Mouse (Mus musculus): ENCODE measurements around the gene Lrch1. TPM values are rescaled to one million over a fixed set of nuclear protein-coding genes. Genes with fewer than 3 reads are reported as not detected.

Gene Lrch1
- polyA plus RNA-seq, 1 experiment from 2014 or later = 12.6 TPM

DNA sequence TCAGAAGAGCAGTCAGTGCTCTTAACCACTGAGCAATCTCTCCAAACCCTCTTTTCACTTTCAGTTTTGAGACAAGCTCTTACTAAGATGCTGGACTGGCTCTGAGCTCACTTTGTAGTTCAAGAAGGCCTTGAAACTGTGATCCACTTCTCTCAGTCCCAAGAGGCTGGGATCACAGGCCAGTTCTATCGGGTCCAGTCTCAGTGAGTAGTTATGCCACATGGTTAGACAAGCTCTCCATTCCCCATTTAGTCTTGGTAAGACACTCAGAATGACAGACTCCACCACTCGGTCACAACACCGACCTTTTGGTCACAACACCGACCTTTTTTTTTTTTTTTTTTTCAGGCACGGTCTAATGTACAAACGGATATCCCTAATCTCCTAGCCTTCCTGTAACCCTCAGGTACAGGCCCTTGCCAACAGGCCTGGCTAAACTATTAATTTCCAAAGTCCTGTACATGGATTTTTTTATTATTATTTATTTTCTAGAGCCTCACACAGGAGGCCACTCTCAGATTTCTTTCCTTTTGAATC, 4.0 kb downstream of the Lrch1 start:
- Histone ChIP-seq H3K9ac (ENCODE audit: low read depth, low read length) (no peak overlapping the region), H3K4me3 (ENCODE audit: low read depth, low read length) (no peak overlapping the region), H3K27me3 (ENCODE audit: control insufficient read depth, insufficient read depth, low read length) (no peaks in the 10 kb centered on the region), H3K9me3 (ENCODE audit: control insufficient read depth, low read length) (no peaks in the 10 kb centered on the region), H3K4me1 (replicated peaks; ENCODE audit: control insufficient read depth, insufficient read depth, low read length) (peaks cover 3% of the 10 kb centered on the region; the same call in 1 of the 2 replicates), H3K27ac (ENCODE audit: low read depth, low read length) (no peak overlapping the region), H3K36me3 (ENCODE audit: control insufficient read depth, insufficient read depth, low read length) (no peaks in the 10 kb centered on the region), H3K4me2 (replicated peaks; ENCODE audit: low read depth, low read length) (no peak overlapping the region)
- DNase-seq (ENCODE audit: low spot score) = no peak
- 91% methylated on average over 6 of the region's 6 CpGs for WGBS
- ATAC-seq (ENCODE audit: low FRiP score) = no peak

GRCm38 (mm10) chr14:74943024-74943423, 4.7 kb downstream of the Lrch1 start:
- Histone ChIP-seq H3K4me2 (replicated peaks; ENCODE audit: low read depth, low read length) (no peak overlapping the region), H3K27ac (ENCODE audit: low read depth, low read length) (no peak overlapping the region), H3K4me1 (replicated peaks; ENCODE audit: control insufficient read depth, insufficient read depth, low read length) (peaks cover 3% of the 10 kb centered on the region; the same call in 1 of the 2 replicates), H3K36me3 (ENCODE audit: control insufficient read depth, insufficient read depth, low read length) (no peaks in the 10 kb centered on the region), H3K9me3 (ENCODE audit: control insufficient read depth, low read length) (no peaks in the 10 kb centered on the region), H3K4me3 (ENCODE audit: low read depth, low read length) (no peak overlapping the region), H3K27me3 (ENCODE audit: control insufficient read depth, insufficient read depth, low read length) (no peaks in the 10 kb centered on the region), H3K9ac (ENCODE audit: low read depth, low read length) (no peak overlapping the region)
- DNase-seq (ENCODE audit: low spot score) (no peak), ATAC-seq (ENCODE audit: low FRiP score) (no peak)
- 86% methylated on average over 8 of the region's 8 CpGs for WGBS

DNA sequence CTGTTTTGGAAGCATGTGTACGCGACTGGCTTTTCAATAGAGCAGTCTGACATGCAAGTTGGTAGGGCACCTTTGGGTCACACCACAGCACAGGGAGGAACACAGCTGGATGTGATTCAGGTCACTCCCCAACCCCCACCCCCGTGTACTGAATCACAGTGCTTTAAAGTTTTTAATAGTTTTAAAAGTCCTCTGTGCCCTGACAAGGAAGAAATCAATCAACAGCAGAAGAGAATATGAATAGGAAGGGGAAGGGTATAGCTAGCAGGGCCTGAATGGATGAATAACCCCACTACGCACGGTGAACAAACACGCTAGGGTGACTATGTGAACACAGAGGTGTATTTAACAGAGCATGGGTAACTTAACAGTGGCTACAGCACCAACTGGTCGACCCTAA, 6.1 kb downstream of the Lrch1 start:
- H3K4me3 ChIP-seq (ENCODE audit: low read depth, low read length) = no peak overlapping the region
- no peak overlapping the region for H3K9ac ChIP-seq (ENCODE audit: low read depth, low read length)
- H3K27me3 ChIP-seq (ENCODE audit: control insufficient read depth, insufficient read depth, low read length) = no peaks in the 10 kb centered on the region
- no peak overlapping the region for H3K4me2 ChIP-seq (replicated peaks; ENCODE audit: low read depth, low read length)
- no peaks in the 10 kb centered on the region for H3K36me3 ChIP-seq (ENCODE audit: control insufficient read depth, insufficient read depth, low read length)
- no peaks in the 10 kb centered on the region for H3K9me3 ChIP-seq (ENCODE audit: control insufficient read depth, low read length)
- peaks cover 3% of the 10 kb centered on the region; the same call in 1 of the 2 replicates for H3K4me1 ChIP-seq (replicated peaks; ENCODE audit: control insufficient read depth, insufficient read depth, low read length)
- ATAC-seq (ENCODE audit: low FRiP score) = no peak
- 76% methylated on average over 7 of the region's 7 CpGs for WGBS
- no peak overlapping the region for H3K27ac ChIP-seq (ENCODE audit: low read depth, low read length)
- no peak for DNase-seq (ENCODE audit: low spot score)

DNA sequence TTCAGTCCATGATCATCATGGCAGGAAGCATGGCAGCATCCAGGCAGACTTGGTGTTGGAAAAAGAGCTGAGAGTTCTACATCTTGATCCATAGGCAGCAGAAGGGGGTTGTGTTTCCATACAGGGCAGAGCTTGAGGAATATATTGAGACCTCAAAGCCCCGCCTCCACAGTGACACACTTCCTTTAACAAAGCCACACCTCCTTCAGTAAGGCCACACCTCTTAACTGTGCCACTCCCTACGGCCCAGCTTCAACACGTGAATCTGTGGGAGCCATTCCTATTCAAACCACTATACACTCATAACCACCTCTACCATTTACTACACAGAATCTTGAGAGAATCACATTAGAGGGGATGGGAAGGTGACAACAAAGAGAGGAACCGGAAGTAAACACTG, 6.9 kb downstream of the Lrch1 start:
- Histone ChIP-seq H3K4me2 (replicated peaks; ENCODE audit: low read depth, low read length) (no peak overlapping the region), H3K4me1 (replicated peaks; ENCODE audit: control insufficient read depth, insufficient read depth, low read length) (no peaks in the 10 kb centered on the region), H3K4me3 (ENCODE audit: low read depth, low read length) (no peak overlapping the region), H3K9ac (ENCODE audit: low read depth, low read length) (no peak overlapping the region), H3K9me3 (ENCODE audit: control insufficient read depth, low read length) (no peaks in the 10 kb centered on the region), H3K27ac (ENCODE audit: low read depth, low read length) (no peak overlapping the region), H3K27me3 (ENCODE audit: control insufficient read depth, insufficient read depth, low read length) (no peaks in the 10 kb centered on the region), H3K36me3 (ENCODE audit: control insufficient read depth, insufficient read depth, low read length) (no peaks in the 10 kb centered on the region)
- 91% methylated on average over 4 of the region's 4 CpGs for WGBS
- DNase-seq (ENCODE audit: low spot score) (no peak), ATAC-seq (ENCODE audit: low FRiP score) (no peak)

GRCm38 (mm10) chr14:74939355-74939754, 8.3 kb downstream of the Lrch1 start:
- no peak for DNase-seq (ENCODE audit: low spot score)
- Histone ChIP-seq H3K36me3 (ENCODE audit: control insufficient read depth, insufficient read depth, low read length) (no peaks in the 10 kb centered on the region), H3K27ac (ENCODE audit: low read depth, low read length) (no peak overlapping the region), H3K4me2 (replicated peaks; ENCODE audit: low read depth, low read length) (no peak overlapping the region), H3K9me3 (ENCODE audit: control insufficient read depth, low read length) (no peaks in the 10 kb centered on the region), H3K9ac (ENCODE audit: low read depth, low read length) (no peak overlapping the region), H3K4me3 (ENCODE audit: low read depth, low read length) (no peak overlapping the region), H3K27me3 (ENCODE audit: control insufficient read depth, insufficient read depth, low read length) (no peaks in the 10 kb centered on the region), H3K4me1 (replicated peaks; ENCODE audit: control insufficient read depth, insufficient read depth, low read length) (no peaks in the 10 kb centered on the region)
- 81% methylated on average over 9 of the region's 9 CpGs for WGBS
- no peak for ATAC-seq (ENCODE audit: low FRiP score)

GRCm38 (mm10) chr14:74938896-74939295, 8.8 kb downstream of the Lrch1 start:
- H3K36me3 ChIP-seq (ENCODE audit: control insufficient read depth, insufficient read depth, low read length) = no peaks in the 10 kb centered on the region
- H3K9me3 ChIP-seq (ENCODE audit: control insufficient read depth, low read length) = no peaks in the 10 kb centered on the region
- H3K27me3 ChIP-seq (ENCODE audit: control insufficient read depth, insufficient read depth, low read length) = no peaks in the 10 kb centered on the region
- WGBS = 84% methylated on average over 3 of the region's 3 CpGs
- no peaks in the 10 kb centered on the region for H3K4me1 ChIP-seq (replicated peaks; ENCODE audit: control insufficient read depth, insufficient read depth, low read length)
- DNase-seq (ENCODE audit: low spot score) (no peak), ATAC-seq (ENCODE audit: low FRiP score) (no peak)
- H3K4me2 ChIP-seq (replicated peaks; ENCODE audit: low read depth, low read length) = no peak overlapping the region
- no peak overlapping the region for H3K4me3 ChIP-seq (ENCODE audit: low read depth, low read length)
- no peak overlapping the region for H3K27ac ChIP-seq (ENCODE audit: low read depth, low read length)
- no peak overlapping the region for H3K9ac ChIP-seq (ENCODE audit: low read depth, low read length)

- Histone ChIP-seq H3K4me3 (ENCODE audit: low read depth, low read length) (no peak overlapping the region), H3K9ac (ENCODE audit: low read depth, low read length) (no peak overlapping the region), H3K9me3 (ENCODE audit: control insufficient read depth, low read length) (no peaks in the 10 kb centered on the region), H3K36me3 (ENCODE audit: control insufficient read depth, insufficient read depth, low read length) (no peaks in the 10 kb centered on the region), H3K27ac (ENCODE audit: low read depth, low read length) (no peak overlapping the region), H3K4me2 (replicated peaks; ENCODE audit: low read depth, low read length) (no peak overlapping the region), H3K27me3 (ENCODE audit: control insufficient read depth, insufficient read depth, low read length) (no peaks in the 10 kb centered on the region), H3K4me1 (replicated peaks; ENCODE audit: control insufficient read depth, insufficient read depth, low read length) (no peaks in the 10 kb centered on the region)
- WGBS = 98% methylated on average over 2 of the region's 2 CpGs
- no peak for DNase-seq (ENCODE audit: low spot score)
- no peak for ATAC-seq (ENCODE audit: low FRiP score)
Measured at GRCm38 (mm10) chr14:74936557-74937261, 11.0 kb downstream of the Lrch1 start.

DNA sequence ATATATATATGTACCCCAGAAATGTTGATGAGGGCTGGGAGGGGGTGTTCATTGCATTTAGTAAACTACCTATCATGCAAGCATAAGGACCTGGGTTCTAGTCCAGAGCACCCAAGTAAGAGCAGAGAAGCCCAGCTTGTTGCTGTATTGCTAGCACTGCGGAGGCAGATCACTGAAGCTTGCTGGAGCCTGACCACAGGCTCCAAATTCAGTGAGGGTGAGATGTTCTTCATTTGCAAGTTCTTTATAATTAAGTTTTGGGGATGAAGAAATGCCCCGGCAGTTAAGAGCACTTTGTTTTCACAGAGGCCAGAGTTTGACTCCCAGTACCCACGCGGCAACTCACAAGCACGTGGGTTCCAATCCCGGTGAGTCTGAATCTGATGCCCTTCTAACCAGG, 12.6 kb downstream of the Lrch1 start:
- Histone ChIP-seq H3K27me3 (ENCODE audit: control insufficient read depth, insufficient read depth, low read length) (no peaks in the 10 kb centered on the region), H3K4me2 (replicated peaks; ENCODE audit: low read depth, low read length) (no peak overlapping the region), H3K4me1 (replicated peaks; ENCODE audit: control insufficient read depth, insufficient read depth, low read length) (no peaks in the 10 kb centered on the region), H3K9ac (ENCODE audit: low read depth, low read length) (no peak overlapping the region), H3K36me3 (ENCODE audit: control insufficient read depth, insufficient read depth, low read length) (no peaks in the 10 kb centered on the region), H3K27ac (ENCODE audit: low read depth, low read length) (no peak overlapping the region), H3K9me3 (ENCODE audit: control insufficient read depth, low read length) (no peaks in the 10 kb centered on the region), H3K4me3 (ENCODE audit: low read depth, low read length) (no peak overlapping the region)
- ATAC-seq (ENCODE audit: low FRiP score) (no peak), DNase-seq (ENCODE audit: low spot score) (no peak)
- 94% methylated on average over 6 of the region's 6 CpGs for WGBS
